Comparison of ENCODE assay signal across 14 mouse cellular contexts in the genomic region with DNA sequence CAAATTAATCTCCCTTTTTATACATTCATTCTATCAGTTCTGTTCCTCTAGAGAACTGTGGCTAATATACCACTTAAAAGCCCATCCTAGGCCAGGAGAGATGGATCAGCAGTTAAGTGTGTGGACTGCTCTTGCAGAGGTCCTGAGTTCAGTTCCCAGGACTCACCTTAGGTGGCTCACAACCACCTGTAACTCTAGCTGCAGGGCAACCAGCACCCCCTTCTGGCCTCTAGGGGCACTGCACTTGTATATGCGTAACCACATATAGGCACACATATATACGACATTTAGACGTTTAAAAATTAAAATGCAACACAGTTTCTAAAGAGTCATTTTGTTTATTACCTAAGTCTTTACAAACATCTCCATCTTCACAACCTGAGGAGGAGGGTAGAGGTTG.
DNase-seq lines count a peak whose midpoint lies in the region; ATAC-seq and TF ChIP-seq lines count a peak whose summit lies in the region.
"Had no signal": no experiment of that assay in that cellular context is flagged by ENCODE, and none has a peak within 500 bp of the region (broad histone marks: within the 10 kb centered on the region; RNA-seq: fewer than 3 reads in every experiment).

No protein-coding gene starts in this region.

- ATAC-seq in lung, postnatal 0 days = no peak
- ATAC-seq in megakaryocyte progenitor cell, adult 5-6 weeks (replicated peaks; ENCODE audit: poor library complexity) = peak; percentile 48; the same call in 1 of the 2 replicates
- ATAC-seq: Patski had no signal

- no peak overlapping the region for H3K4me3 ChIP-seq in heart, adult 2 months
- H3K4me3 ChIP-seq in lung, postnatal 0 days (ENCODE audit: low read depth, low read length) = no peak overlapping the region
- H3K4me3 ChIP-seq: embryonic facial prominence, embryonic 12.5 days; limb, embryonic 10.5 days had no signal

- no peak for TF ChIP-seq EP300 in heart, adult 2 months (IDR thresholded peaks at IDR 0.05; ENCODE audit: insufficient read depth, low read depth, low read length)
- TF ChIP-seq EP300 in lung, postnatal 0 days (IDR thresholded peaks at IDR 0.05) = no peak

- H3K4me1 ChIP-seq in heart, adult 2 months (ENCODE audit: control insufficient read depth, insufficient read depth, low read length) = no peaks in the 10 kb centered on the region
- no peaks in the 10 kb centered on the region for H3K4me1 ChIP-seq in lung, postnatal 0 days (ENCODE audit: insufficient read depth, low read depth, low read length)
- H3K4me1 ChIP-seq: embryonic facial prominence, embryonic 12.5 days had no signal

- H3K36me3 ChIP-seq in heart, adult 2 months (ENCODE audit: control insufficient read depth, insufficient read depth, low read length) = no peaks in the 10 kb centered on the region
- H3K36me3 ChIP-seq in lung, postnatal 0 days (ENCODE audit: insufficient read depth, low read length) = no peaks in the 10 kb centered on the region
- H3K36me3 ChIP-seq: embryonic facial prominence, embryonic 12.5 days; limb, embryonic 10.5 days had no signal

- WGBS in heart, adult 2 months = 93% methylated on average over 3 of the region's 3 CpGs
- WGBS in lung, postnatal 0 days = 94% methylated on average over 3 of the region's 3 CpGs

- no peak for DNase-seq in heart, adult 2 months
- DNase-seq in heart, adult 9 months (ENCODE audit: low spot score in 2 of 2) = no peak
- DNase-seq in lung, postnatal 0 days (ENCODE audit: low spot score) = no peak
- DNase-seq in lung, postnatal 36 days = no peak
- DNase-seq in R1 (ENCODE audit: low read depth, low spot score) = peak; percentile 76
- no peak for DNase-seq in cerebellum, adult 11 months
- DNase-seq in adrenal gland, postnatal 36 days = no peak
- DNase-seq: adrenal gland, postnatal 25 days; kidney, adult 18-20 months; right cerebral cortex, postnatal 4 days had no signal

- H3K9ac ChIP-seq in heart, adult 2 months (ENCODE audit: low read depth, low read length) = no peak overlapping the region
- H3K9ac ChIP-seq in lung, postnatal 0 days (replicated peaks; ENCODE audit: low read depth) = no peak overlapping the region
- H3K9ac ChIP-seq: embryonic facial prominence, embryonic 12.5 days had no signal

- no peak for TF ChIP-seq POLR2A in heart, adult 2 months (IDR thresholded peaks at IDR 0.05; ENCODE audit: insufficient read depth, low read depth, low read length)

- intact Hi-C loops in heart, adult 2 months (cut with DNase I) = no loop called here

- no peak overlapping the region for H3K27ac ChIP-seq in heart, adult 2 months
- no peak overlapping the region for H3K27ac ChIP-seq in lung, postnatal 0 days (ENCODE audit: low read length)
- H3K27ac ChIP-seq: embryonic facial prominence, embryonic 12.5 days; limb, embryonic 10.5 days had no signal

- no peak overlapping the region for H3K4me2 ChIP-seq in lung, postnatal 0 days (replicated peaks; ENCODE audit: low read depth, low read length)
- H3K4me2 ChIP-seq: embryonic facial prominence, embryonic 12.5 days had no signal

- no peaks in the 10 kb centered on the region for H3K79me2 ChIP-seq in heart, adult 2 months (replicated peaks; ENCODE audit: control insufficient read depth, insufficient read depth, low read length)

- peak; percentile 58 for TF ChIP-seq CTCF in heart, adult 2 months (IDR thresholded peaks at IDR 0.05)
- TF ChIP-seq CTCF in lung, postnatal 0 days (IDR thresholded peaks at IDR 0.05) = peak; percentile 30

- H3K27me3 ChIP-seq in heart, adult 2 months (ENCODE audit: control insufficient read depth, insufficient read depth, low read length) = no peaks in the 10 kb centered on the region
- H3K27me3 ChIP-seq in lung, postnatal 0 days (replicated peaks; ENCODE audit: insufficient read depth, low read length) = no peaks in the 10 kb centered on the region
- H3K27me3 ChIP-seq: embryonic facial prominence, embryonic 12.5 days had no signal

- H3K9me3 ChIP-seq in lung, postnatal 0 days (ENCODE audit: low read length) = no peaks in the 10 kb centered on the region
- H3K9me3 ChIP-seq: embryonic facial prominence, embryonic 12.5 days; limb, embryonic 10.5 days had no signal
